Mouse (Mus musculus) inflammation-experienced regulatory T-cells, adult 6 months (primary cell): Measurements from ENCODE around the gene Glo1. TPM values are rescaled to one million over a fixed set of nuclear protein-coding genes. Genes with fewer than 3 reads are reported as not detected.

Experiments
- ATAC-seq: one replicate; pipeline ENCODE4 v1.8.0; 2017
- polyA plus RNA-seq, 3 experiments: library from polyadenylated mRNA; unstranded; fragments of 100-300 nt; shearing (Covaris generic); gene quantifications; one replicate each; pipeline ENCODE4 v1.2.1; 2017

Glo1 gene
- polyA plus RNA-seq, 3 experiments from 2014 or later: 115 to 125 (median 121) TPM

- peak; percentile 100 for ATAC-seq
Measured at GRCm38 (mm10) chr17:30612075-30612859, 14.4 kb downstream of the Glo1 start.

GRCm38 (mm10) chr17:30611221-30612074 lies 15.2 kb downstream of the Glo1 start:
- ATAC-seq: peak; percentile 1

GRCm38 (mm10) chr17:30610739-30611138 lies 15.9 kb downstream of the Glo1 start:
- ATAC-seq: no peak

- no peak for ATAC-seq
Measured at GRCm38 (mm10) chr17:30609980-30610307, 16.7 kb downstream of the Glo1 start.

GRCm38 (mm10) chr17:30609305-30609979 lies 17.2 kb downstream of the Glo1 start:
- no peak for ATAC-seq

- ATAC-seq: no peak
Measured at GRCm38 (mm10) chr17:30607909-30608495, 18.7 kb downstream of the Glo1 start.

GRCm38 (mm10) chr17:30607330-30607729 lies 19.3 kb downstream of the Glo1 start:
- no peak for ATAC-seq

GRCm38 (mm10) chr17:30606634-30607081 lies 20.0 kb downstream of the Glo1 start:
- ATAC-seq: no peak

- no peak for ATAC-seq
Measured at GRCm38 (mm10) chr17:30606206-30606605, 20.5 kb downstream of the Glo1 start.

- ATAC-seq: no peak
Measured at GRCm38 (mm10) chr17:30605001-30605400, 21.7 kb downstream of the Glo1 start.

- ATAC-seq: no peak
Measured at GRCm38 (mm10) chr17:30604296-30604695, 22.4 kb downstream of the Glo1 start.

- ATAC-seq: no peak
Measured at GRCm38 (mm10) chr17:30602175-30602574, 24.5 kb downstream of the Glo1 start.

- ATAC-seq: no peak
Measured at GRCm38 (mm10) chr17:30598300-30598699, 28.4 kb downstream of the Glo1 start.

- no peak for ATAC-seq
Measured at GRCm38 (mm10) chr17:30597786-30598185, 28.9 kb downstream of the Glo1 start.

- ATAC-seq: no peak
Measured at GRCm38 (mm10) chr17:30594846-30595245, 31.8 kb downstream of the Glo1 start.

- ATAC-seq: no peak
Measured at GRCm38 (mm10) chr17:30594407-30594806, 32.3 kb downstream of the Glo1 start.

- no peak for ATAC-seq
Measured at GRCm38 (mm10) chr17:30590417-30591198, 36.1 kb downstream of the Glo1 start.

- no peak for ATAC-seq
Measured at GRCm38 (mm10) chr17:30583258-30584001, 43.2 kb downstream of the Glo1 start.

- no peak for ATAC-seq
Measured at GRCm38 (mm10) chr17:30582313-30582712, 44.4 kb downstream of the Glo1 start.

GRCm38 (mm10) chr17:30581201-30581600 lies 45.5 kb downstream of the Glo1 start:
- no peak for ATAC-seq

- no peak for ATAC-seq
Measured at GRCm38 (mm10) chr17:30580781-30581180, 45.9 kb downstream of the Glo1 start.
